In genomic region chr6:144929262-144929855, GRCm38 (mm10) we compare ENCODE assay signal across 23 mouse cellular contexts.
"Had no signal": no experiment of that assay in that cellular context is flagged by ENCODE, and none has a peak within 500 bp of the region (broad histone marks: within the 10 kb centered on the region; RNA-seq: fewer than 3 reads in every experiment).

No protein-coding gene starts in this region.

- H3K9me3 ChIP-seq: neural tube, embryonic 15.5 days had no signal

- H3K4me2 ChIP-seq: limb, embryonic 12.5 days; liver, embryonic 13.5 days; midbrain, embryonic 11.5 days; neural tube, embryonic 12.5 days; neural tube, embryonic 15.5 days had no signal

- H3K27me3 ChIP-seq: limb, embryonic 12.5 days; liver, embryonic 13.5 days; neural tube, embryonic 12.5 days; neural tube, embryonic 15.5 days had no signal

- H3K36me3 ChIP-seq: limb, embryonic 12.5 days; liver, embryonic 13.5 days; neural tube, embryonic 12.5 days; neural tube, embryonic 15.5 days had no signal

- DNase-seq: kidney, adult 2 months; kidney, postnatal 25 days; layer of hippocampus, adult 9-11 months; liver, embryonic 13.5 days; lung, adult 2 months; lung, postnatal 14 days; lung, postnatal 4 days; right cerebral cortex, adult 18-20 months; right cerebral cortex, postnatal 14 days; right cerebral cortex, postnatal 4 days; thymus, adult 2 months; thymus, postnatal 14 days; thymus, postnatal 4 days had no signal

- H3K4me1 ChIP-seq: neural tube, embryonic 12.5 days had no signal

- ATAC-seq: inflammation-experienced regulatory T-cells, adult 6 months; intestine, embryonic 16.5 days had no signal

- H3K4me3 ChIP-seq: layer of hippocampus, adult 2 months; left cerebral cortex, adult 2 months; limb, embryonic 12.5 days; liver, embryonic 13.5 days; neural tube, embryonic 12.5 days; neural tube, embryonic 15.5 days had no signal

- H3K27ac ChIP-seq: kidney, postnatal 0 days; layer of hippocampus, adult 2 months; left cerebral cortex, adult 2 months; limb, embryonic 12.5 days; liver, embryonic 13.5 days; neural tube, embryonic 12.5 days; neural tube, embryonic 15.5 days; stomach, postnatal 0 days had no signal

- H3K9ac ChIP-seq: limb, embryonic 12.5 days; liver, embryonic 13.5 days; neural tube, embryonic 12.5 days; neural tube, embryonic 15.5 days had no signal
